Mouse (Mus musculus) kidney, embryonic 15.5 days (tissue): ENCODE results near the gene Cdr2l. TPM values are rescaled to one million over a fixed set of nuclear protein-coding genes. Genes with fewer than 3 reads are reported as not detected.

ENCODE experiments used
- ATAC-seq: fragments of 200-750 bp; cut with Nextera tagmentation; replicated peaks from 2 replicates; pipeline ENCODE4 v1.8.0; 2017; ENCODE audit warnings: moderate TSS enrichment; ENCODE audit not compliant: low FRiP score
- H3K27ac ChIP-seq: fragments of 300-500 bp; sonication (generic); 2 replicates; pipeline ENCODE4 v1.5.1; 2015; ENCODE audit warnings: mild to moderate bottlenecking, inconsistent platforms
- H3K27me3 ChIP-seq: fragments of 300-500 bp; sonication (generic); 2 replicates; pipeline ENCODE4 v1.6.1; 2015; ENCODE audit warnings: inconsistent platforms
- H3K36me3 ChIP-seq: fragments of 300-500 bp; sonication (generic); 2 replicates; pipeline ENCODE4 v1.6.1; 2015; ENCODE audit warnings: inconsistent platforms
- H3K4me1 ChIP-seq: fragments of 300-500 bp; sonication (generic); 2 replicates; pipeline ENCODE4 v1.6.1; 2015; ENCODE audit warnings: inconsistent platforms
- H3K4me2 ChIP-seq: fragments of 300-500 bp; sonication (generic); 2 replicates; pipeline ENCODE4 v1.6.1; 2015; ENCODE audit warnings: moderate library complexity, mild to moderate bottlenecking, inconsistent platforms
- H3K4me3 ChIP-seq: fragments of 300-500 bp; sonication (generic); replicated peaks from 2 replicates; pipeline ENCODE4 v1.5.1; 2015; ENCODE audit warnings: mild to moderate bottlenecking, inconsistent platforms
- H3K9ac ChIP-seq: fragments of 300-500 bp; sonication (generic); 2 replicates; pipeline ENCODE4 v1.6.1; 2015; ENCODE audit warnings: mild to moderate bottlenecking, inconsistent platforms
- H3K9me3 ChIP-seq: fragments of 300-500 bp; sonication (generic); replicated peaks from 2 replicates; pipeline ENCODE4 v1.6.1; 2016; ENCODE audit warnings: inconsistent platforms
- WGBS: fragments of 180-500 bp; shearing (Covaris S2); methylation state at CpG from one replicate; pipeline ENCODE4 v1.1.7; 2015; ENCODE audit warnings: mixed read lengths; 5-methylcytosine and 5-hydroxymethylcytosine counted together
- polyA plus RNA-seq: library from polyadenylated mRNA; unstranded; fragments of >200 nt; fragmentation: Nextera tagmentation; extraction: Ambion mirVana; gene quantifications from 2 replicates; pipeline ENCODE4 v1.2.1, GENCODE M21; 2015

Cdr2l gene
- polyA plus RNA-seq, result 10.6 and 10.7 TPM in 2 replicates

DNA sequence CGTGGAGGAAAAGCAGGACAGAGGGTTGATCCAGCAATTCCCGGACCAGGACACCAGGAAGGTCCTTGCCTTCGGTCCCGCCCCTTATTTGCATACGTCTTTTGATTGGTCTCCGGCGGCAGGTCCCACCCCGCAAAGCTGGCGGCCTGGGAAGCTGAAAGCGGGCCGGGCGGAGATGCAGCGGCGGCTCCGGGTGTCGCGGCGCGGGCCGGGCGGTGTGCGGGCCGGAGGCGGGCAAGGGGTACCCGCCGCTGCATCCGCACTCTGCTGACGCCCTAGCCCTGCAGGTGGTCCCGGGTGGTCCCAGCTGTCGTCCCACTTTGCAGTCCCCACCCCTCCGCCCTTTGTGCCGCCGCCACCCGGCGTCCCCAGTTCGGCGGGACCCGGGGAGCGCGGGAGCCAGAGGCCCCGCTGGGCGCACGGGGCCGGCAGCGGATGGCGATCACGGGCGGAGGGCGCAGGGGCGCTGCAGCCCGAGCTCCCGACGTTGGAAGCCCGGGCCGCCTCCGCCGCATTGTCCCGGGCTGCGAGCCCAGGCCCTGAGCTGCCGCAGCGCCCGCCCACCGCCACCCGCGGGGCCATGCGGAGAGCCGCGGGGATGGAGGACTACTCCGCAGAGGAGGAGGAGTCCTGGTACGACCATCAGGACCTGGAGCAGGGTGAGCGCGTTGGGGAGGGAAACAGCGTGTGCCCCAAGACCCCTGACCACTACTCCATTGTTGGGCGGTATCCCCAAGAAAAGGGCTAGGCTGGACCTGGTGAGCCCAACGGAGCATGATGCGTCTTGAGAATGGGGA, at the start of gene Cdr2l:
Gene Cdr2l (plus strand): TSS at position 174 of the 797 bp plus-strand sequence.
- Histone ChIP-seq H3K27me3 (no peaks in the 10 kb centered on the region), H3K9me3 (no peaks in the 10 kb centered on the region), H3K4me2 (peak within 1 kb of the TSS; percentile 88), H3K27ac (peak within 1 kb of the TSS; percentile 87), H3K4me1 (peaks cover 46% of the 10 kb centered on the region), H3K36me3 (no peaks in the 10 kb centered on the region), H3K4me3 (peak within 1 kb of the TSS; percentile 78), H3K9ac (peak within 1 kb of the TSS; percentile 82)
- under 1% methylated on average over 73 of the region's 76 CpGs for WGBS
- ATAC-seq, result peak; percentile 91

DNA sequence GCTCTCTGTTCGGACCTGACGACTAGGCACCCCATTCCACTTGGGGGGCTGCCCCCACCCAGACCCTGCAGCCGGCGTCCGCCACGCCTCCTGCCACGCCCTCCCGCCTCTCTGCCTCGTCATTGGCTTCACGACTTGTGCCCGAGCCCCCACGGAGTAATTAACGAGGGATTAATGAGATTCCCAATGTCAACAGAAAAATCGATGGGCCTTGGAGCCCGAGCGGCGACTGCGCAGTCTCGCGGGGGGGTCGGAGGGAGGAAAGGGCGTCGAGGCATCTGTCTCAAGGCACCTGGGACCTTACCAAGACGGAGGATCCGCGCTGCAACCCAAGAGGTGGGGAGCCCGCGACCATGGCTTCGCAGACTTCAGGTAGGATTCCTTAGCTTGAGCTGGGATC, 47.2 kb upstream of the Cdr2l start, which contains the start of gene Otop3:
Gene Otop3 (plus strand): TSS at position 201 of the 400 bp plus-strand sequence.
- Histone ChIP-seq H3K4me3 (peak within 1 kb of the TSS; percentile 12; the same call in 1 of the 2 replicates), H3K9ac (no peak within 1 kb of the TSS), H3K4me2 (peak within 1 kb of the TSS; percentile 43), H3K36me3 (no peaks in the 10 kb centered on the region), H3K9me3 (no peaks in the 10 kb centered on the region), H3K27ac (no peak within 1 kb of the TSS), H3K4me1 (peaks cover 5% of the 10 kb centered on the region), H3K27me3 (peaks cover 81% of the 10 kb centered on the region)
- 7% methylated on average over 29 of the region's 29 CpGs for WGBS
- no peak for ATAC-seq

DNA sequence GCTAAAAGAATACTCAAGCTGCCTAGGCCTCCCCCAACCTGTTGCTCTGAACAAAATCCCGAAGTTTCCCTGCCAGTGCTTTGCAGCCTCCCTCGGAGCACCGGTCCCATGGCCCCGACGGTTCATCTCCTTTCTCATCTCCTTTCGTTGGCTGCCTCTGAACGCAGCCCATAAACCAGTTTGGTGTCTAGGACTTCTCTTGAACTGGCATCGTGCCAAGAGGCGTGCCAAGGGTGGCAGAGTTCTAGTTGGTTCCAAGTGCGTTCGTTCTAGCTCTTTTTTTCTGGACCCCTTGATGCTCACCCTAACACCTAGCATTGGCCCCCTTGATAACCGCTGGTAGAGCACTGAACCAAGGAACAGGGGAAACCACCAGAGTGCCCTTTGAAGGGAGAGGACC, 46.5 kb upstream of the Cdr2l start:
- H3K27me3 ChIP-seq, result peaks cover 82% of the 10 kb centered on the region
- no peaks in the 10 kb centered on the region for H3K9me3 ChIP-seq
- no peak overlapping the region for H3K4me3 ChIP-seq
- H3K4me2 ChIP-seq, result no peak overlapping the region
- no peak overlapping the region for H3K27ac ChIP-seq
- H3K9ac ChIP-seq, result no peak overlapping the region
- no peaks in the 10 kb centered on the region for H3K36me3 ChIP-seq
- 60% methylated on average over 12 of the region's 12 CpGs for WGBS
- ATAC-seq, result no peak
- H3K4me1 ChIP-seq, result peaks cover 5% of the 10 kb centered on the region

DNA sequence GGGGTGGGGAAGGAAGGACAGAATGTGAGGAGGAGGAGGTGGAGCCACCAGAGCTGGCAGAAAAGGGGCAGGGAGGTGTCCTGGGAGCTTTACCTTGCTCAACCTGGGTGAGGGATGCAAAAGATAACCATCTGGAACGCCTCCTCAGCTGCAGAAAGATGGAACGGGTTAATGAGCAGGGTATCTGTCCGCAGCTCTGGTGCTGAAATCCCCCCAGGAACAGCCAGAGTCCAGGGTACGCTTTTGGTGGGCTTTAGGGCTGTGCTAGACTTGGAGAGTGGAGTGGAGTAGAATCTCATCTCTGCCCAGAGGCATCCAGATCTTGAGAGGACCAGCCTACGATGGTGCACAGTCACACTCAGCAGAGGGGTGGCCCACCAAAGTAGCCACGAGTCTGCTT, 45.6 kb upstream of the Cdr2l start:
- Histone ChIP-seq H3K4me1 (peaks cover 5% of the 10 kb centered on the region), H3K27ac (no peak overlapping the region), H3K36me3 (no peaks in the 10 kb centered on the region), H3K9me3 (no peaks in the 10 kb centered on the region), H3K9ac (no peak overlapping the region), H3K4me3 (no peak overlapping the region), H3K4me2 (no peak overlapping the region), H3K27me3 (peaks cover 80% of the 10 kb centered on the region)
- no peak for ATAC-seq
- 15% methylated on average over 6 of the region's 6 CpGs for WGBS

- Histone ChIP-seq H3K4me3 (no peak overlapping the region), H3K27ac (no peak overlapping the region), H3K36me3 (no peaks in the 10 kb centered on the region), H3K27me3 (peaks cover 68% of the 10 kb centered on the region), H3K4me1 (peaks cover 5% of the 10 kb centered on the region), H3K9me3 (no peaks in the 10 kb centered on the region), H3K4me2 (no peak overlapping the region), H3K9ac (no peak overlapping the region)
- 48% methylated on average over 3 of the region's 3 CpGs for WGBS
- ATAC-seq, result no peak
Observed at GRCm38 (mm10) chr11:115337350-115337749, 44.4 kb upstream of the Cdr2l start.

DNA sequence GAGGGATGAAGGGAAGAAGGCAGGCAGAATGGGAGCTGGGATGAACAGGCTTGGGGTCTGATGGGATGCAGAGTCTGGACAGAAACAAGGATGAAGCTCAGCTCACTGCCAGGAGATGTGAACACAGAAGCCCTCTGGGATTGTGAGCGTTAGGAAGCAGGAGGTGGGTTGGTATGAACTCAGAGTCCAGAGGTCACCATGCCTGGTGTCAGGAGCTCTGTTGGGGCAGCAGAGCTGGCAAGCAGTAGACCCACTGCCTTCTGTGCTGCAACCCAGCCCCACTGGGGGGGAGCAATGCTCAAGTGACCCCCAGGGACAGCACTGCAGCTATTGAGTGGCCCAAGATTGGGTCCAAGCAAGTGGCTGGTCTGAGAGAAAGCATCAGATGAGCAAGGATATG, 43.9 kb upstream of the Cdr2l start:
- Histone ChIP-seq H3K27ac (no peak overlapping the region), H3K9me3 (no peaks in the 10 kb centered on the region), H3K4me3 (no peak overlapping the region), H3K27me3 (peaks cover 63% of the 10 kb centered on the region), H3K4me2 (no peak overlapping the region), H3K36me3 (no peaks in the 10 kb centered on the region), H3K9ac (no peak overlapping the region), H3K4me1 (peaks cover 5% of the 10 kb centered on the region)
- no peak for ATAC-seq
- 75% methylated on average over 1 of the region's 1 CpGs for WGBS

GRCm38 (mm10) chr11:115341246-115341645, 40.5 kb upstream of the Cdr2l start:
- no peak overlapping the region for H3K4me2 ChIP-seq
- H3K4me3 ChIP-seq, result no peak overlapping the region
- H3K27ac ChIP-seq, result no peak overlapping the region
- ATAC-seq, result no peak
- no peak overlapping the region for H3K9ac ChIP-seq
- no peaks in the 10 kb centered on the region for H3K9me3 ChIP-seq
- peaks cover 52% of the 10 kb centered on the region for H3K27me3 ChIP-seq
- no peaks in the 10 kb centered on the region for H3K36me3 ChIP-seq
- H3K4me1 ChIP-seq, result peaks cover 11% of the 10 kb centered on the region
- WGBS, result 75% methylated on average over 2 of the region's 2 CpGs

GRCm38 (mm10) chr11:115341866-115342265, 39.9 kb upstream of the Cdr2l start:
- Histone ChIP-seq H3K4me1 (peaks cover 11% of the 10 kb centered on the region), H3K4me3 (no peak overlapping the region), H3K36me3 (no peaks in the 10 kb centered on the region), H3K27me3 (peaks cover 52% of the 10 kb centered on the region), H3K4me2 (no peak overlapping the region), H3K27ac (no peak overlapping the region), H3K9me3 (no peaks in the 10 kb centered on the region), H3K9ac (no peak overlapping the region)
- 68% methylated on average over 6 of the region's 6 CpGs for WGBS
- no peak for ATAC-seq

DNA sequence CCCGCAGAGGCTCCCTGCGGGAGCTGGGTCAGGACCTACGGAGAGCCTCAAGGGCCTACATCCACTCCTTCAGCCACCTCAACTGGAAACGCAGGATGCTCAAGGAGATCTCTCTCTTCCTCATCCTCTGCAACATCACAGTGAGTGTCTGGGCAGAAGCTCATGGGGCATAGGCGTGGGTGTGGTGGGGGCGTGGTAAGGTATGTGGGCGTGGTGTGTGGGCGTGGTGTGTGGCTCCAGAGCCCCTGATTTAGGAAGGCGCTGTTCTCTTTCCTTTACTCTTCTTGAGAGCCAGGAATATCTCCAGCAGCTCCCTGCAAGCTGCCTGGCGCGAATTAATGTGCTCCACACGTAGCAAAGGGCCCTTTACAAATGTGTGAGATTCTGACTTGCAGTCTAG, 36.7 kb upstream of the Cdr2l start:
- peaks cover 54% of the 10 kb centered on the region for H3K27me3 ChIP-seq
- ATAC-seq, result no peak
- no peak overlapping the region for H3K27ac ChIP-seq
- H3K9ac ChIP-seq, result no peak overlapping the region
- no peak overlapping the region for H3K4me2 ChIP-seq
- no peaks in the 10 kb centered on the region for H3K36me3 ChIP-seq
- no peaks in the 10 kb centered on the region for H3K9me3 ChIP-seq
- WGBS, result 10% methylated on average over 12 of the region's 12 CpGs
- peaks cover 18% of the 10 kb centered on the region for H3K4me1 ChIP-seq
- no peak overlapping the region for H3K4me3 ChIP-seq

GRCm38 (mm10) chr11:115345515-115345914, 36.2 kb upstream of the Cdr2l start:
- H3K36me3 ChIP-seq, result no peaks in the 10 kb centered on the region
- 18% methylated on average over 7 of the region's 7 CpGs for WGBS
- H3K9me3 ChIP-seq, result no peaks in the 10 kb centered on the region
- ATAC-seq, result no peak
- no peak overlapping the region for H3K9ac ChIP-seq
- peaks cover 50% of the 10 kb centered on the region for H3K27me3 ChIP-seq
- H3K4me3 ChIP-seq, result no peak overlapping the region
- peaks cover 18% of the 10 kb centered on the region for H3K4me1 ChIP-seq
- no peak overlapping the region for H3K27ac ChIP-seq
- no peak overlapping the region for H3K4me2 ChIP-seq

- Histone ChIP-seq H3K4me2 (no peak overlapping the region), H3K4me3 (no peak overlapping the region), H3K4me1 (peaks cover 18% of the 10 kb centered on the region), H3K9me3 (no peaks in the 10 kb centered on the region), H3K9ac (no peak overlapping the region), H3K27me3 (peaks cover 67% of the 10 kb centered on the region), H3K27ac (no peak overlapping the region), H3K36me3 (no peaks in the 10 kb centered on the region)
- 46% methylated on average over 17 of the region's 17 CpGs for WGBS
- ATAC-seq, result peak; percentile 49; the same call in 1 of the 2 replicates
Observed at GRCm38 (mm10) chr11:115348681-115349248, 33.0 kb upstream of the Cdr2l start.

GRCm38 (mm10) chr11:115349976-115350375, 31.7 kb upstream of the Cdr2l start:
- Histone ChIP-seq H3K4me1 (peaks cover 14% of the 10 kb centered on the region), H3K36me3 (no peaks in the 10 kb centered on the region), H3K9ac (no peak overlapping the region), H3K4me3 (no peak overlapping the region), H3K4me2 (no peak overlapping the region), H3K9me3 (no peaks in the 10 kb centered on the region), H3K27ac (no peak overlapping the region), H3K27me3 (peaks cover 59% of the 10 kb centered on the region)
- 39% methylated on average over 4 of the region's 4 CpGs for WGBS
- no peak for ATAC-seq
